Mouse (Mus musculus) hindbrain, postnatal 0 days (tissue): ENCODE measurements at regions not wholly inside any gene's neighbourhood (a gene's known extent, or its start where the extent isn't known, plus 50 kb on each side); places are given as distances from the start of the nearest gene placed in this dataset.

ENCODE experiments used
- ATAC-seq: fragments of 200-750 bp; cut with Nextera tagmentation; 2 replicates; pipeline ENCODE4 v1.8.0; 2017; ENCODE audit warnings: mild to moderate bottlenecking, moderate TSS enrichment, moderate library complexity
- DNase-seq: peaks from one replicate; pipeline ENCODE4 v3.0.0-alpha.2; 2015; ENCODE audit warnings: low spot score
- H3K27ac ChIP-seq: fragments of 300-500 bp; sonication (generic); 2 replicates; pipeline ENCODE4 v1.5.1; 2014; ENCODE audit warnings: mild to moderate bottlenecking
- H3K27me3 ChIP-seq: fragments of 300-500 bp; sonication (generic); 2 replicates; pipeline ENCODE4 v1.6.1; 2014; ENCODE audit warnings: low read length, mixed read lengths; ENCODE audit not compliant: insufficient read depth
- H3K36me3 ChIP-seq: fragments of 300-500 bp; sonication (generic); 2 replicates; pipeline ENCODE4 v1.6.1; 2014; ENCODE audit warnings: low read length, mixed read lengths; ENCODE audit not compliant: insufficient read depth
- H3K4me1 ChIP-seq: fragments of 300-500 bp; sonication (generic); 2 replicates; pipeline ENCODE4 v1.6.1; 2014; ENCODE audit warnings: antibody characterized with exemption, low read length, mixed read lengths; ENCODE audit not compliant: insufficient read depth
- H3K4me2 ChIP-seq: fragments of 300-500 bp; sonication (generic); 2 replicates; pipeline ENCODE4 v1.6.1; 2014; ENCODE audit warnings: low read depth, mild to moderate bottlenecking, low read length, moderate library complexity, mixed read lengths
- H3K4me3 ChIP-seq: fragments of 300-500 bp; sonication (generic); 2 replicates; pipeline ENCODE4 v1.5.1; 2014; ENCODE audit warnings: low read length
- H3K9ac ChIP-seq: fragments of 300-500 bp; sonication (generic); replicated peaks from 2 replicates; pipeline ENCODE4 v1.6.1; 2014; ENCODE audit warnings: mild to moderate bottlenecking, low read length, moderate library complexity, mixed read lengths
- H3K9me3 ChIP-seq: fragments of 300-500 bp; sonication (generic); 2 replicates; pipeline ENCODE4 v1.6.1; 2016; ENCODE audit warnings: low read length, mixed read lengths
- CTCF ChIP-seq: IDR thresholded peaks from 2 replicates; pipeline ENCODE4 v1.5.1; 2016; ENCODE audit warnings: antibody characterized with exemption, control low read depth, low read depth
- whole genome bisulfite sequencing: fragments of 180-500 bp; shearing (Covaris S2); extraction: QIAGEN DNeasy Blood & Tissue Kit; methylation state at CpG from one replicate; pipeline ENCODE4 v1.1.7; 2014; 5-methylcytosine and 5-hydroxymethylcytosine counted together

DNA sequence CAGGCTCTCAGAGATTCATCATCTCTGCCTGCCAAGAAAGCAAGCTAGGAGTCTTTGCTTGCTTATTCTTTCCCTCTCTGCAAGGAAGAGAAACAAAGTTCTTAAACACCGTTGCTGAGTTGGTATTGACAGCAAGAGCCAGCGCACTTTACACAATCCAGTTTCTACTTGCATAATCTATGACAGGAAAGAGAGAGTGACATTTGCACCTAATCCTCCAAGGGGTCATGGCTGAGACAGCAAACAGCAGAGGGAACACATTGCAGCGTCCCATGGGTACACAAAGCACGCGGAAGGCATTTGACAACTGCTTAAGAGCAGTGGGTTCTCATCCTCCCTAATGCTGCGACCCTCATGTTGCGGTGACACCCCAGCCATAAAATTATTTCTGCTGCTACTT is 88.7 kb downstream of the Sox2 start:
- WGBS = 53% methylated on average over 7 of the region's 7 CpGs
- Histone ChIP-seq H3K27me3 (no peaks in the 10 kb centered on the region), H3K4me2 (no peak overlapping the region), H3K4me3 (no peak overlapping the region), H3K9me3 (no peaks in the 10 kb centered on the region), H3K9ac (no peak overlapping the region), H3K36me3 (no peaks in the 10 kb centered on the region), H3K4me1 (no peaks in the 10 kb centered on the region), H3K27ac (no peak overlapping the region)
- ATAC-seq (no peak), DNase-seq (no peak)
- no peak for TF ChIP-seq CTCF

- H3K27me3 ChIP-seq = no peaks in the 10 kb centered on the region
- no peak for ATAC-seq
- no peak overlapping the region for H3K4me2 ChIP-seq
- TF ChIP-seq CTCF = no peak
- no peak for DNase-seq
- 76% methylated on average over 7 of the region's 7 CpGs for WGBS
- H3K4me1 ChIP-seq = no peaks in the 10 kb centered on the region
- H3K27ac ChIP-seq = no peak overlapping the region
- H3K9ac ChIP-seq = no peak overlapping the region
- H3K9me3 ChIP-seq = no peaks in the 10 kb centered on the region
- H3K4me3 ChIP-seq = no peak overlapping the region
- H3K36me3 ChIP-seq = no peaks in the 10 kb centered on the region
Observed at GRCm38 (mm10) chr3:34739693-34740092, 89.5 kb downstream of the Sox2 start.

- TF ChIP-seq CTCF = no peak
- Histone ChIP-seq H3K27me3 (no peaks in the 10 kb centered on the region), H3K9ac (no peak overlapping the region), H3K9me3 (no peaks in the 10 kb centered on the region), H3K4me3 (no peak overlapping the region), H3K27ac (no peak overlapping the region), H3K36me3 (no peaks in the 10 kb centered on the region), H3K4me1 (no peaks in the 10 kb centered on the region), H3K4me2 (no peak overlapping the region)
- no peak for DNase-seq
- no peak for ATAC-seq
- WGBS = 88% methylated on average over 9 of the region's 9 CpGs
Observed at GRCm38 (mm10) chr3:34740110-34740509, 89.9 kb downstream of the Sox2 start.

DNA sequence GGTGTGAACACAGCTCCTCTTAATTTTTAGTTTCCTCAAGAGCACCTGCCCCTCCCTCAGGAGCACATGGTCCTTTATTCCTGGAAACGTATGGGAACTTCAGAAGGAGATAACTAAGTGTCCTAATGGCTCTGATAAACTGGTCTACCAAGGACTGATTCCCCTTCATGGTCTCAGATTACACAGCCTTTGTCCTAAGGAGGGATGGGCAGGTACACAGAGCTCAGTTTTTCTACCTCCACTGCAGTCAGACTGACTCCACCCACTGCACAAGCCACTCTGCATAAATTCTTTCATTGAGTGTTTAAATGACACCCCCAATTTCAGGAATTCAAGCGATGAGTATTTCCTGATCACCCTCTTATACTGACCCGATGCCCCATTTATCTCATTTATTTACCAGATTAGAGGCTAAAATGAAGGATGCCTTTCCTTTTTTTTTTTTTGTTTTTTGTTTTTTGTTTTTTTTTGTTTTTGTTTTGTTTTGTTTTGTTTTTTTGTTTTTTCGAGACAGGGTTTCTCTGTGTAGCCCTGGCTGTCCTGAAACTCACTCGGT is 95.1 kb downstream of the Sox2 start:
- Histone ChIP-seq H3K4me1 (no peaks in the 10 kb centered on the region), H3K9me3 (no peaks in the 10 kb centered on the region), H3K36me3 (no peaks in the 10 kb centered on the region), H3K4me3 (no peak overlapping the region), H3K27me3 (no peaks in the 10 kb centered on the region), H3K27ac (no peak overlapping the region), H3K9ac (no peak overlapping the region), H3K4me2 (no peak overlapping the region)
- TF ChIP-seq CTCF = no peak
- DNase-seq (no peak), ATAC-seq (no peak)
- 81% methylated on average over 5 of the region's 5 CpGs for WGBS

DNA sequence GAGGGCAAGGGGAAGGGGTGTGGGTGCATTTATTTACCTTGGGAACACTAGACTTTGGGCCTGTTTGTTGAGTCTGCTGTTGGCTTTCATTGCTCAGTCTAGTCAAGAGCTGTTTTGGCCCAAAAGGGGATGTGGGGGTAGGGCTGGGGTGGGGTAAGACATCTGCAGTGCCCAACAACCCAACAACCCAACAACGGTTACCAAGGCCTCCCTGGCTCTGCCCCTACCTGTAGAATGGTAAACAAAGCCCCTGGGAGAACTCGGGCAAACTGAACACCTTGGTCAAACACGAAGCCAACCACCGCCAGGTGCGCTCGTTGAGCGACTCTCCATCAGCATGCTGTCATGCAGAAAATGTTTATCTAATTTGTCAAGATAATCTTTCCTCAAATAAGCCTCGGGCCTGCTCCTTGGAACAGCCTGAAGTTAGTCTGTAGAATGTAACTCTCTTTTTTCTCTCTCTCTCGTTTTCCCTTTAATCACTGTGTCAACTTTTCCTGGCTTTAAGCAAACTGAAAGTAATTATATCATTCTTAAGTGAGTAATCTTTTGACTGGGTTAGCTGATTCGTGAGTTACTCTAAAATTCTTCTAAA is 97.4 kb downstream of the Sox2 start:
- Histone ChIP-seq H3K36me3 (no peaks in the 10 kb centered on the region), H3K9me3 (no peaks in the 10 kb centered on the region), H3K27ac (no peak overlapping the region), H3K4me2 (no peak overlapping the region), H3K4me1 (no peaks in the 10 kb centered on the region), H3K27me3 (no peaks in the 10 kb centered on the region), H3K9ac (no peak overlapping the region), H3K4me3 (no peak overlapping the region)
- ATAC-seq (no peak), DNase-seq (no peak)
- TF ChIP-seq CTCF = no peak
- 87% methylated on average over 10 of the region's 10 CpGs for WGBS

DNA sequence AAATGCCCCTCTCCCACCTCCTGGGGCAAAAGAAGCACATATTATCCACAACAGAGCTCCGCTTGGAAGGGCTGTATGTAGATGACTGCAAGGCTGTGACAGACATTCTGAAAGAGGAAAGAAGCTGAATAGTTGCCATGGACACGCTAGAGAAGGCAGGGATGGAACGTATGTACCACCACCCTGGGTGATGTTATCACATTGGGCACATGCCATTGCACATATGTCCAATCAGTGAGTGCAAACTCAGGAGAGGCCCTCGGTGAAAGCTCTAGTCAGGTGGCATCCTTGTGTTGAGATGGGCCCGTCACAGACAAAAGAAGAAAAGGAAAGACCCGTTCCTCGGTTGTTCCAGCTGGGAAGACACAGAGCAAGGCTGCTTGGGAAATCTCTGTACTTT is 99.8 kb downstream of the Sox2 start:
- 40% methylated on average over 7 of the region's 7 CpGs for WGBS
- Histone ChIP-seq H3K9ac (no peak overlapping the region), H3K4me3 (no peak overlapping the region), H3K9me3 (no peaks in the 10 kb centered on the region), H3K27ac (no peak overlapping the region), H3K4me1 (no peaks in the 10 kb centered on the region), H3K36me3 (no peaks in the 10 kb centered on the region), H3K27me3 (no peaks in the 10 kb centered on the region), H3K4me2 (no peak overlapping the region)
- no peak for TF ChIP-seq CTCF
- ATAC-seq (no peak), DNase-seq (no peak)

GRCm38 (mm10) chr3:34751551-34751950 is 101.3 kb downstream of the Sox2 start:
- Histone ChIP-seq H3K4me2 (no peak overlapping the region), H3K9me3 (no peaks in the 10 kb centered on the region), H3K4me3 (no peak overlapping the region), H3K4me1 (no peaks in the 10 kb centered on the region), H3K27me3 (no peaks in the 10 kb centered on the region), H3K36me3 (no peaks in the 10 kb centered on the region), H3K9ac (no peak overlapping the region), H3K27ac (no peak overlapping the region)
- TF ChIP-seq CTCF = peak; percentile 22
- DNase-seq (peak; percentile 44), ATAC-seq (peak; percentile 58; the same call in 1 of the 2 replicates)
- 55% methylated on average over 5 of the region's 5 CpGs for WGBS
